Mouse (Mus musculus): ENCODE measurements around the gene Map2k6. TPM values are rescaled to one million over a fixed set of nuclear protein-coding genes. Genes with fewer than 3 reads are reported as not detected.

Map2k6 gene
- total RNA-seq, 2 experiments from 2014 or later: 38.0 to 50.1 TPM

- no peak overlapping the region for H3K27ac ChIP-seq
- H3K4me3 ChIP-seq: no peak overlapping the region
- intact Hi-C loops (cut with DNase I): no loop called here
- no peak for TF ChIP-seq CTCF (IDR thresholded peaks at IDR 0.05)
- DNase-seq: no peak
Observed at GRCm38 (mm10) chr11:110444576-110444975, 45.7 kb downstream of the Map2k6 start.

GRCm38 (mm10) chr11:110448131-110448725 lies 49.3 kb downstream of the Map2k6 start:
- DNase-seq: peak; percentile 79
- intact Hi-C loops (cut with DNase I): loop anchor here (2.0 to 5.0 kb wide), 3 partner anchors 17 to 51 kb away; partner anchors contain the start of gene Map2k6
- Histone ChIP-seq H3K27ac (peak overlapping the region; percentile 93), H3K4me3 (peak overlapping the region; percentile 67)
- TF ChIP-seq CTCF (IDR thresholded peaks at IDR 0.05): no peak

- intact Hi-C loops (cut with DNase I): loop anchor here (2.0 to 5.0 kb wide), 3 partner anchors 18 to 51 kb away; partner anchors contain the start of gene Map2k6
- DNase-seq: peak; percentile 88
- H3K27ac ChIP-seq: peak overlapping the region; percentile 93
- peak overlapping the region; percentile 67 for H3K4me3 ChIP-seq
- no peak for TF ChIP-seq CTCF (IDR thresholded peaks at IDR 0.05)
Observed at GRCm38 (mm10) chr11:110448726-110449161, 49.8 kb downstream of the Map2k6 start.

DNA sequence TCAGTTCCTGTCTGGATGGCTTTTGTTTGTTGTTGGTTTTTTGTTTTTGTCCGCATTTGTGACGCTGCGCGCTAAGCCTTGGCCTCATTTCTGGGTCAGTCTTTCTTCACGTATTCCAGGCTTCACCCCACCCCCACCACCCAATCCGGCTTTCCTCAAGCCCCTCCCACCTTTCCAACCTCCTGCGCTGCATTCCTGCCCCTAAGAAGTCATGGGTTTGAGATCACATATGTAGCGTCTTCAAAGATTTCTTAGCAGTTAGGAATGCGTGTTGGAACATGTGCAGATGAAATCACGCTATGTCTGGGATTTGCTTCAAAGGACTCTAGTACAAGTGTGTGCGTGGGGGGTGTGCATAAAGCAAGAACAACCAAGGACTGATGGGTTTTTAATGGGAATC lies 50.3 kb downstream of the Map2k6 start:
- no peak for DNase-seq
- TF ChIP-seq CTCF (IDR thresholded peaks at IDR 0.05): no peak
- intact Hi-C loops (cut with DNase I): loop anchor here (2.0 to 5.0 kb wide), 3 partner anchors 18 to 52 kb away; partner anchors contain the start of gene Map2k6
- peak overlapping the region; percentile 67 for H3K4me3 ChIP-seq
- peak overlapping the region; percentile 93 for H3K27ac ChIP-seq

DNA sequence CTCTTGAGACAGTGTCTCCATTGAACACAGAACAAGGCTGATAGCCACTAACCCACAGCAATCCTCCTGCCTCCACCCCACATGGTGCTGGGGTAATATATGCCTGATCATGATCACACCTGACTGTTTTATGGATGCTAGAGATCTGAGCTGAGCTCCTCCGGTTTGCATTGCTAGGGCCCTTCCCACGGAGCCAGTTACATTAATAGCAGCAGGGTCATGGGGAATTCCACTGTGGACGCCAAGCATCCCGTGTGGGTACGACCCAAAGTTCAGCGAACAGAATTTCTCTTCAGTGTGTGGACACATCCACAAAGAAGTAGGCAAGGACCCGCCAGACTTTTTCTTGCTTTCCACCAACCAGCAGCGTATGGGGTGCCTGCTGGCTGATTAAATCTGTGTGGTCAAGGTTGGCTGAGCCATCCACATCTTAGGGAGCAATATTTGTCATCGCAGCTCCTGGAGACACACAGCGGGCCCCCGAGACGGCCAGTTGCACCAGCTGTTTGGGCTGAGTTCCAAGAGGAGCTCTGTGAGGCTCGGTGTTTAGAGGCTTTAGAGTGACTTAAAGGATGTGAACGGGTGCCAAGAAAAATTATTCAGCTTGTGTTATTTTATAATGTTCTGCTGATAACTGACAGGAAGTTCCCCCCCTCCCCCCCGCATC lies 51.3 kb downstream of the Map2k6 start:
- Histone ChIP-seq H3K4me3 (peak overlapping the region; percentile 67), H3K27ac (peak overlapping the region; percentile 93)
- intact Hi-C loops (cut with DNase I): no loop called here
- peak; percentile 59 for DNase-seq
- no peak for TF ChIP-seq CTCF (IDR thresholded peaks at IDR 0.05)

GRCm38 (mm10) chr11:110450758-110451121 lies 51.8 kb downstream of the Map2k6 start:
- TF ChIP-seq CTCF (IDR thresholded peaks at IDR 0.05): no peak
- intact Hi-C loops (cut with DNase I): no loop called here
- no peak overlapping the region for H3K4me3 ChIP-seq

GRCm38 (mm10) chr11:110451590-110451989 lies 52.7 kb downstream of the Map2k6 start:
- no peak overlapping the region for H3K4me3 ChIP-seq
- intact Hi-C loops (cut with DNase I): no loop called here
- no peak for TF ChIP-seq CTCF (IDR thresholded peaks at IDR 0.05)
- H3K27ac ChIP-seq: no peak overlapping the region; the same call in 1 of the 2 replicates
- DNase-seq: no peak

More at GRCm38 (mm10) chr11:110450758-110451121, 51.8 kb downstream of the Map2k6 start:
- H3K27ac ChIP-seq: peak overlapping the region; percentile 93
- DNase-seq: no peak

- intact Hi-C loops (cut with DNase I): no loop called here
Observed at GRCm38 (mm10) chr11:110453445-110454154, 54.7 kb downstream of the Map2k6 start.

DNA sequence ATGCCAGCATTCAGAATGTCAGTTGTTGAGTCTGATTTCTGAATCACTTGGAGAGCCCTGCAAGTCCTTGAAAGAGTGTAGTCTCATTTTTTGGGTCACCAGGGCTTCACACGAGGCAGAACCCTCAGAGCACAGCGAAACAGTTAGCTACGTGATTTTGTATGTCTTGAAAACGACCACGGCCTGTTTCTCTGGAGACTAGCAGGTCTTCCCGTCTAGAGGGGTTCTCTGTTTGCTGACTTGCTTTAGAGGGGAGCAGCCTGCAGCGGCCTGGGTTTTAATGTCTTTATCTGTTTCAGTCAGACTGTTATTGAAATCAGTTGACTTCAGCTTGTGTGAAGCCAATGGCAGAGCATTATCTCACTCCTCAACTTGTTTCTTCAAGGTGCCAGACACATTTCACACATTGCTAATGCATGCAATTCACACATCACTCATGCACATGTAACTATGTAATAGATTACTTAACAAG lies 58.6 kb downstream of the Map2k6 start:
- TF ChIP-seq CTCF (IDR thresholded peaks at IDR 0.05): no peak
- intact Hi-C loops (cut with DNase I): no loop called here

More at GRCm38 (mm10) chr11:110453445-110454154, 54.7 kb downstream of the Map2k6 start:
- H3K4me3 ChIP-seq: no peak overlapping the region
- DNase-seq: no peak
- TF ChIP-seq CTCF (IDR thresholded peaks at IDR 0.05): no peak
- no peak overlapping the region for H3K27ac ChIP-seq

DNA sequence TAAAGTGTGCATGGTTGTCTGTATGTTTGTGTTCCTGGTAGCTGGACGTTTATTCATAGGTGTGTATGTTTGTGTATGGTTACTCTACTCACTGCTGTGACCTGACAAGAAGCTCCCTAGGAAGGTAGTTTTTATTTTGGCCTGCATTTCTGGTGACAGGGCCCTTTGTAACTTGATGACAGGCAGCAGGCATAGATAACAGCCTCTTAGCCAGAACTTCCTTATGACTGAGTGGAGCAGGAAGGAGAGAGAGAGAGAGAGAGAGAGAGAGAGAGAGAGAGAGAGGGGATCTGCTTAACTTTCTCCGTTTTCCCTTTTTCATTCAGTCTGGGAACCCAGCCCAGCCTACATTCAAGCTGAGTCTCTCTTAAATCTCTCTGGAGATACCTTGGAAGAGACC lies 61.6 kb downstream of the Map2k6 start:
- intact Hi-C loops (cut with DNase I): no loop called here
- DNase-seq: no peak
- no peak for TF ChIP-seq CTCF (IDR thresholded peaks at IDR 0.05)
- peak overlapping the region; percentile 72 for H3K27ac ChIP-seq
- H3K4me3 ChIP-seq: no peak overlapping the region

More for the DNA sequence above, 58.6 kb downstream of the Map2k6 start:
- Histone ChIP-seq H3K27ac (no peak overlapping the region), H3K4me3 (no peak overlapping the region)
- DNase-seq: no peak

DNA sequence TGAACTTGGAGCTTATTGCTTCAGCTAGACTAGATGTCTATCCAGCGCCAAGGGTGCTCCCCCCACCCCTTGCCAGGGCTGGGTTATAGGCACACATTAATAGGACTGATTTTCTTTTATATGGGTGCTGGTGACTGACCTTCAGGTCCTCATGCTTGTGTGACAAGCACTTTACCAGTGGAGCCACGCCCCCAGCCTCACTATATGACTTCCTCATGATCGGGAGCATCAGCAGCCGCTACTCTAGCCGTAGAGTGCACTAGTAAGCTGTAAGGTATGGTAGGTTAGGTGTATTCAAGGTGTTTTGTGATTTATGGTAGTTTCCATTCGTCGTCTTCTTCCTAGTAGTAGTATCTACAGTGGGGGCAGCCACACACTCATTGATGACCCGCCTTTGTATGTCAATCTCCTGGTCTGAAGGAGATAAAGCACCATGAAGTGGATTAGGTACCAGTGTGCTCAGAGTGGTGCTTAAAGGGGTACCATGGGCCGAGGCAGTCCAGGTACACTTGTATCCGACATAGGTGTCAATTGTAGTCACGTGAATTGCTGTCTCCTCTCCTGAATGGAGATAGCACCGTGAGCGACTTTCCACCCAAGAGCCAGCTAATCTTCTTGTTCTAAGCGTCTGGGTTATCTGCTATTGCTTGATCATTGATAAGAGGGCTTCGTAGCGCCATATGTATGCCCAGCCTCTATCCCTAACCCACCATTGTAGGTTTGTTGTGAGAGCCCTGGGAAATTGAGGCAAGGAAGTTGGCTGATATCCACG lies 62.8 kb downstream of the Map2k6 start:
- Histone ChIP-seq H3K4me3 (no peak overlapping the region), H3K27ac (no peak overlapping the region)
- no peak for DNase-seq
- no peak for TF ChIP-seq CTCF (IDR thresholded peaks at IDR 0.05)
- intact Hi-C loops (cut with DNase I): no loop called here

GRCm38 (mm10) chr11:110462975-110463578 lies 64.2 kb downstream of the Map2k6 start:
- intact Hi-C loops (cut with DNase I): no loop called here
- no peak for TF ChIP-seq CTCF (IDR thresholded peaks at IDR 0.05)
- no peak for DNase-seq
- Histone ChIP-seq H3K4me3 (no peak overlapping the region), H3K27ac (no peak overlapping the region)
